Comparison of ENCODE assay signal across 20 mouse cellular contexts in genomic region chr2:124388269-124388668, GRCm38 (mm10).
DNase-seq lines count a peak whose midpoint lies in the region; ATAC-seq and TF ChIP-seq lines count a peak whose summit lies in the region.
"Had no signal": no experiment of that assay in that cellular context is flagged by ENCODE, and none has a peak within 500 bp of the region (broad histone marks: within the 10 kb centered on the region; RNA-seq: fewer than 3 reads in every experiment).

No protein-coding gene starts in this region.

- H3K79me2 ChIP-seq in heart, adult 2 months (replicated peaks; ENCODE audit: control insufficient read depth, insufficient read depth, low read length), result no peaks in the 10 kb centered on the region

- intact Hi-C loops in heart, adult 2 months (cut with DNase I), result no loop called here
- intact Hi-C loops in heart, postnatal 25 days (cut with DNase I), result no loop called here

- H3K27me3 ChIP-seq in heart, adult 2 months (ENCODE audit: control insufficient read depth, insufficient read depth, low read length), result no peaks in the 10 kb centered on the region
- H3K27me3 ChIP-seq in forebrain, embryonic 10.5 days (ENCODE audit: poor library complexity, severe bottlenecking), result no peaks in the 10 kb centered on the region
- H3K27me3 ChIP-seq: liver, embryonic 15.5 days had no signal

- H3K9ac ChIP-seq in heart, adult 2 months (ENCODE audit: low read depth, low read length), result no peak overlapping the region
- H3K9ac ChIP-seq: forebrain, postnatal 0 days; liver, embryonic 15.5 days had no signal

- ATAC-seq in common myeloid progenitor, adult 5-6 weeks (replicated peaks; ENCODE audit: low read depth, poor library complexity, severe bottlenecking), result 0 out of 2 replicates have a peak, but pooled peaks have one; percentile 52
- ATAC-seq: forebrain, postnatal 0 days; hindbrain, postnatal 0 days had no signal

- peak; percentile 44 for TF ChIP-seq CTCF in heart, adult 2 months (IDR thresholded peaks at IDR 0.05)
- peak; percentile 42 for TF ChIP-seq CTCF in layer of hippocampus, adult 2 months (conservative IDR thresholded peaks at IDR 0.05)

- no peak for DNase-seq in heart, adult 2 months
- DNase-seq in heart, postnatal 25 days (ENCODE audit: low spot score), result no peak
- no peak for DNase-seq in layer of hippocampus, adult 2 months (ENCODE audit: low spot score in 2 of 2)
- DNase-seq in layer of hippocampus, postnatal 25 days (ENCODE audit: extremely low spot score in 1 of 2, low spot score in 1 of 2), result no peak
- DNase-seq in MN1 (ENCODE audit: low spot score), result peak; percentile 43
- no peak for DNase-seq in forebrain, embryonic 10.5 days (ENCODE audit: extremely low spot score, low spot score)
- DNase-seq in right cerebral cortex, postnatal 36 days (ENCODE audit: low spot score in 2 of 2), result no peak
- DNase-seq: cerebellum, adult 9-11 months; forebrain, postnatal 0 days; gastrocnemius, postnatal 36 days; kidney, adult 11 months; lung, postnatal 10 days; retina, postnatal 1 day; right cerebral cortex, postnatal 25 days; thymus, postnatal 14 days had no signal

- H3K4me1 ChIP-seq in heart, adult 2 months (ENCODE audit: control insufficient read depth, insufficient read depth, low read length), result no peaks in the 10 kb centered on the region
- H3K4me1 ChIP-seq in forebrain, embryonic 10.5 days, result no peaks in the 10 kb centered on the region
- H3K4me1 ChIP-seq: hindbrain, embryonic 10.5 days; liver, embryonic 15.5 days had no signal

- WGBS in heart, adult 2 months, result 86% methylated on average over 1 of the region's 1 CpGs
- WGBS in forebrain, embryonic 10.5 days, result 81% methylated on average over 1 of the region's 1 CpGs

- no peak for TF ChIP-seq EP300 in heart, adult 2 months (IDR thresholded peaks at IDR 0.05; ENCODE audit: insufficient read depth, low read depth, low read length)

- no peaks in the 10 kb centered on the region for H3K36me3 ChIP-seq in heart, adult 2 months (ENCODE audit: control insufficient read depth, insufficient read depth, low read length)
- H3K36me3 ChIP-seq in forebrain, embryonic 10.5 days (replicated peaks), result no peaks in the 10 kb centered on the region
- H3K36me3 ChIP-seq: hindbrain, embryonic 10.5 days; liver, embryonic 15.5 days had no signal

- TF ChIP-seq POLR2A in heart, adult 2 months (IDR thresholded peaks at IDR 0.05; ENCODE audit: insufficient read depth, low read depth, low read length), result no peak

- no peak overlapping the region for H3K4me3 ChIP-seq in heart, adult 2 months
- no peak overlapping the region for H3K4me3 ChIP-seq in layer of hippocampus, adult 2 months
- no peak overlapping the region for H3K4me3 ChIP-seq in forebrain, embryonic 10.5 days
- H3K4me3 ChIP-seq: hindbrain, embryonic 10.5 days; left cerebral cortex, adult 2 months; liver, embryonic 15.5 days had no signal

- no peak overlapping the region for H3K27ac ChIP-seq in heart, adult 2 months
- no peak overlapping the region for H3K27ac ChIP-seq in layer of hippocampus, adult 2 months
- H3K27ac ChIP-seq in forebrain, embryonic 10.5 days, result no peak overlapping the region
- H3K27ac ChIP-seq: hindbrain, embryonic 10.5 days; hindbrain, postnatal 0 days; left cerebral cortex, adult 2 months; liver, embryonic 15.5 days had no signal

- no peaks in the 10 kb centered on the region for H3K9me3 ChIP-seq in forebrain, embryonic 10.5 days
- H3K9me3 ChIP-seq: hindbrain, embryonic 10.5 days; liver, embryonic 15.5 days had no signal
